Mouse (Mus musculus) kidney, adult 2 months (tissue): Measurements from ENCODE around the gene Hectd1. TPM values are rescaled to one million over a fixed set of nuclear protein-coding genes. Genes with fewer than 3 reads are reported as not detected.
A peak's percentile ranks its signal among the peaks of the same experiment; 100 is the strongest.

ENCODE experiments used
- DNase-seq: peaks from one replicate; pipeline ENCODE4 v3.0.0; 2021
- H3K27ac ChIP-seq: fragments of 200-500 bp; 2 replicates; pipeline ENCODE4 v1.5.1; 2012; ENCODE audit warnings: low read depth, low read length, control low read depth, inconsistent platforms; ENCODE audit not compliant: insufficient read depth
- H3K27me3 ChIP-seq: fragments of 200-500 bp; replicated peaks from 2 replicates; pipeline ENCODE4 v1.6.1; 2012; ENCODE audit warnings: mild to moderate bottlenecking, moderate library complexity, low read length, inconsistent platforms; ENCODE audit not compliant: control insufficient read depth, insufficient read depth
- H3K36me3 ChIP-seq: fragments of 200-500 bp; 2 replicates; pipeline ENCODE4 v1.6.1; 2012; ENCODE audit warnings: mild to moderate bottlenecking, moderate library complexity, low read length, inconsistent platforms; ENCODE audit not compliant: control insufficient read depth, insufficient read depth
- H3K4me1 ChIP-seq: fragments of 200-500 bp; 2 replicates; pipeline ENCODE4 v1.6.1; 2011; ENCODE audit warnings: low read length; ENCODE audit not compliant: control insufficient read depth, insufficient read depth
- H3K4me3 ChIP-seq: fragments of 200-500 bp; 2 replicates; pipeline ENCODE4 v1.5.1; 2011; ENCODE audit warnings: mild to moderate bottlenecking, low read depth, low read length, control low read depth; ENCODE audit not compliant: insufficient read depth
- CTCF ChIP-seq: fragments of 200-500 bp; conservative IDR thresholded peaks from 2 replicates; pipeline ENCODE4 v1.5.1; 2011; ENCODE audit warnings: low read depth, mild to moderate bottlenecking, control low read depth, low read length, moderate library complexity, mixed read lengths; ENCODE audit not compliant: insufficient read depth, insufficient read length
- POLR2A ChIP-seq: fragments of 200-500 bp; IDR thresholded peaks from one replicate; pipeline ENCODE4 v1.6.1; 2011; ENCODE audit warnings: low read depth, low read length, control low read depth
- WGBS: fragments of 180-500 bp; shearing (Covaris S2); methylation state at CpG from one replicate; pipeline ENCODE4 v1.1.7; 2018; 5-methylcytosine and 5-hydroxymethylcytosine counted together
- polyA plus RNA-seq: library from polyadenylated mRNA; depleted of rRNA; stranded (reverse); fragments of >200 nt; gene quantifications from 2 replicates; pipeline ENCODE4 v1.2.3, GENCODE M21; 2012

Gene Hectd1
- polyA plus RNA-seq, 1 experiment = 20.6 TPM

DNA sequence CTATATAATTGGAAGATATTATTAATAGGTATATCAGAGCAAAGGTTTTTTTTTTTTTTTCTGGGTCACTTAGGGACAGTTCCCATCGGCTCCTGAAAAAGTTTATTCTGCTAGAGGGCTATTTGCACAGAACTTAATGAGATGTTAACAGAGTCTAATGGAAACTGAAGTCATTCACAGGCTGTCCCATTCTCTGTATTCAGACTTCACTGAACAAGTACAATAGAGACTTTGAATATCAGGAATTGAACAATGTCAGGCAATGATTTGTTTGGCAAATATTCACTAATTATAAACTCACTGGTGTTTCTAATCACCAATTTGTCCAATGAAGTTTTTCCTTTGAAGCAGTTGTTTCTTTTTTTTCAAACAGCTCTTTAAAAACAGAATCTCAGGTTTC, 92.5 kb downstream of the Hectd1 start:
- no peak overlapping the region for H3K27ac ChIP-seq
- no peaks in the 10 kb centered on the region for H3K27me3 ChIP-seq
- no peaks in the 10 kb centered on the region for H3K4me1 ChIP-seq
- WGBS = 47% methylated on average over 1 of the region's 1 CpGs
- no peak overlapping the region for H3K4me3 ChIP-seq
- DNase-seq = no peak
- TF ChIP-seq POLR2A (no peak), CTCF (no peak)
- H3K36me3 ChIP-seq = no peaks in the 10 kb centered on the region

DNA sequence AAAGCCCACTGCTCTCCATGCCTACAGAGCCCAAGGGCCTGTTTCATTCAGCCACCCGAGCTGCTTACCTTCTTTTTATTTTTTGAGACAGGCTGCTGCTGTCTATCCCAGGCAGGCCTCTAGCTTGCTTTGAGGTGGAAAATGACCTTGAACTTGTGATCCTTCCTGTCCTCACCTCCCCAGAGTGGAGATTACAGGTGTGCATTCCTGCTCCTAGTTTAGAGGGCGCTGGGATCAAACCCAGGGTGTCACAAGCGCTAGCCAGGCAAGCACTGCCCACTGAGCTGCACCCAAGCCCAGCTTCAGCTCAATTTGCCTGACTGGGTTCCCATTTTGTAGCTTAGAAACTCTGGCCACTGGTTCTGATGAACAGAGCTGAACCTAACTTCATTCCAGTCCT, 93.0 kb downstream of the Hectd1 start:
- TF ChIP-seq POLR2A (no peak), CTCF (no peak)
- Histone ChIP-seq H3K27me3 (no peaks in the 10 kb centered on the region), H3K27ac (no peak overlapping the region), H3K36me3 (no peaks in the 10 kb centered on the region), H3K4me1 (no peaks in the 10 kb centered on the region), H3K4me3 (no peak overlapping the region)
- 53% methylated on average over 3 of the region's 3 CpGs for WGBS
- no peak for DNase-seq

DNA sequence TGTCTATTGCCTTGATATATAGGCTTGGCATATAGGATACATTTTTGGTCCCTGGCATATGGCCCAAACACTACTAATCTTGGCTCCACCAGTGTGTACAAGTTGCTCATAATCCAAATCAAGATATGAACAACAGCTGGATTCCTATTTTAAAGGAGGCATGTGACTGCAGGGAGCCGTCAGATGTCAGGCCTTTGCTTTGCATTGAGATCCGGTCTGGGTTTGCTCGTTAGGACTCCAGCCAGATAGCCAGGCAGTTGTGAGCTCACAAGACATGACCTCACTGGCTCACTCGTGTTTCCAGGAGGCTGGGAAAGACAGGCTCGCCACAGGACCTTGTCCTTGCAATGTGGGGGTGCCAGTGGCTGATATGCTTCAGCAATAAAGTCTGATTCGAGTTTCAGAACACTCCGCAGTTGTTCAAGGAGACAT, 93.5 kb downstream of the Hectd1 start:
- TF ChIP-seq POLR2A (no peak), CTCF (no peak)
- 39% methylated on average over 7 of the region's 7 CpGs for WGBS
- Histone ChIP-seq H3K36me3 (no peaks in the 10 kb centered on the region), H3K4me3 (no peak overlapping the region), H3K4me1 (no peaks in the 10 kb centered on the region), H3K27me3 (no peaks in the 10 kb centered on the region), H3K27ac (0 out of 2 replicates have a peak overlapping the region, but pooled peaks have one; percentile 20)
- peak; percentile 40 for DNase-seq

DNA sequence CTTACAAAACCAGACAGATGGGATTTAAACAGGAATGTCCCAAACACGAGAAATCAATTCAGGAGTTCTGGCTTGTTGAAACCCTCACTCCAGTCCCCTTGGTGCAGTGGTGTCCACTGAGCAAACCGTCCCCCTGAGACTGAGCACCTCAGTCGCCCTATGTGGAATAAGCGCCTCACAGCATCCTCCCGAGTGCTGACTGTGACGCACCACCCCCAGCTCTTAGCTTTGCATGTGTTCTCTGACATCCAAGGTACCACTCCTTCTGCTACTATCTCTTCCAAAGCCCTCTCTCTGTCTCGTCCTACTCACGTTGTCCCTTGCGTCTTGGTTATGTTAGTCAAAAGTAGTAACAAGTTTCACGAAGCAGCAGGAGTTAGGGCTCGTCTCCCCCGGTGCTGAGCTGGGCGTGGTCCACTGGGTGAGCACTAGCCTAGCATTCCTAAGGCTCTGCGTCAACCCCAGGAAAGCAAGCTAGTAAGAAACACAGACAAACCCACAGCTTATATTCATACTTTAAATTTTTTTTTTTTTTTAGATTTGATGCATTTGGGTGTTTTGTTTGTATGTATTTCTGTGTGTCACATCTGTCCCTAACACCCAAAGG, 94.6 kb downstream of the Hectd1 start:
- TF ChIP-seq CTCF (no peak), POLR2A (no peak)
- no peak overlapping the region for H3K4me3 ChIP-seq
- no peaks in the 10 kb centered on the region for H3K4me1 ChIP-seq
- no peaks in the 10 kb centered on the region for H3K36me3 ChIP-seq
- no peak overlapping the region for H3K27ac ChIP-seq
- WGBS = 76% methylated on average over 14 of the region's 14 CpGs
- no peaks in the 10 kb centered on the region for H3K27me3 ChIP-seq
- DNase-seq = no peak

DNA sequence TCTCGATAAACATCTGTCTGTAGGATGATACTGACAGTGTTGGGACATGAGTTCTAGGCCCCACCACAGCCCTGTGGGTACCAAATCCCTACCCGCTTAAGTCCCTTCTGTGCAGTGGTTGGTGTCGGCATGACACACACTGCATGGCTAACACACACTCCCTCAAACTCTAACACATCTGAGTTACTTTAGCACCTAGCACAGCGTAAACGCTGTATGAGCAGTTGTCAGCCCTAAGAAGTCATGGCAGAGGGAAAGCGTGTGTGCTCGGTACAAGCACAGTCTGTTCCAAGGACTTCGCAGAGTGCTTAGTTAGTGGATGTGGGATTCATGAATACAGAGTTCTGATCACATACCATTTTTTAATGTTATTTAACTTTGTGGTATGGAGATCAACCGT, 99.5 kb downstream of the Hectd1 start:
- Histone ChIP-seq H3K27me3 (no peaks in the 10 kb centered on the region), H3K4me1 (no peaks in the 10 kb centered on the region), H3K27ac (peak overlapping the region; percentile 92), H3K36me3 (no peaks in the 10 kb centered on the region), H3K4me3 (no peak overlapping the region)
- TF ChIP-seq POLR2A (no peak), CTCF (no peak)
- DNase-seq = no peak
- WGBS = 95% methylated on average over 9 of the region's 9 CpGs

DNA sequence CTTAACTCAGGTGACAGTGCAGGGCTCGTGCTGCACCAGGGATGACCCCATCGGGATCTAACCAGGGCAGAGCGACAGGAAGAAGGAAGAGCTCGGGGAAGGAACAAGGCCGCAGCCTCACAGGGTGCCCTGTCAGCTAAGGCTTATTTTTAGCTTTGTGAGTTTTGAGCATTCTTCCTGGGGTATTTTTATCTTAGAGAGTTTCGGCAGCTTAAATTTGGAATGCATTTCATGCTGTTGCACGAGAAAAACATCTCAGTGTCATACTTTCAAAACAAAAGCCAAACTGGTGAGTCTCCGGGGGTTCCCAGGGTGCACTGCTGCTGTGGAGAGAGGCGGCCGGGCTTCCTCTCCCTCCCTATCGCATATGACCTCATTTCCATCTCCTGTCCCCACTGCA, 100.3 kb downstream of the Hectd1 start:
- Histone ChIP-seq H3K36me3 (no peaks in the 10 kb centered on the region), H3K4me3 (peak overlapping the region; percentile 17; the same call in 1 of the 2 replicates), H3K4me1 (no peaks in the 10 kb centered on the region), H3K27ac (peak overlapping the region; percentile 92), H3K27me3 (no peaks in the 10 kb centered on the region)
- DNase-seq = peak; percentile 70
- TF ChIP-seq POLR2A = no peak
- no peak for TF ChIP-seq CTCF
- WGBS = 50% methylated on average over 11 of the region's 11 CpGs

DNA sequence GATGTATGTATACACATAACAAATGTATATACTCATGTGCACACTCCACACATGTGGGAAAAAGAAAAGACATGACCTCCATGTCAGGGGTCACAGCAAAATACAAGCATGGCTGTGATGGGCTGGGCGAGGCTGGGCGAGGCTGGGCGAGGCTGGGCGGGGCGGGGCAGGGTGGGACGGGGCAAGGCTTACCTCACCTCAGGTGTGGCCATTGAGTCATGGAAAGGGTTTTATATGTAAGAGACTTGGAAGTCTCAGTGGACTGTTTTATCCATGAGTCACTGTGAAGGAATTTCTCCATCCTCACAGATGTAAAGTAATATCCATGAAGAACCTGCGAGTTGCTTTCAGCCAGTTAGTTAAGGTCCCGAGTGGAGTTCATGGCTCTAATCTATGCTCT, 107.5 kb downstream of the Hectd1 start:
- Histone ChIP-seq H3K4me3 (no peak overlapping the region), H3K27ac (no peak overlapping the region), H3K36me3 (peaks cover 3% of the 10 kb centered on the region; the same call in 1 of the 2 replicates), H3K27me3 (no peaks in the 10 kb centered on the region), H3K4me1 (peaks cover 3% of the 10 kb centered on the region; the same call in 1 of the 2 replicates)
- TF ChIP-seq CTCF = no peak
- DNase-seq = no peak
- 93% methylated on average over 8 of the region's 8 CpGs for WGBS
